Mouse (Mus musculus): ENCODE measurements at regions not wholly inside any gene's neighbourhood (a gene's known extent, or its start where the extent isn't known, plus 50 kb on each side); places are given as distances from the start of the nearest gene placed in this dataset.

DNA sequence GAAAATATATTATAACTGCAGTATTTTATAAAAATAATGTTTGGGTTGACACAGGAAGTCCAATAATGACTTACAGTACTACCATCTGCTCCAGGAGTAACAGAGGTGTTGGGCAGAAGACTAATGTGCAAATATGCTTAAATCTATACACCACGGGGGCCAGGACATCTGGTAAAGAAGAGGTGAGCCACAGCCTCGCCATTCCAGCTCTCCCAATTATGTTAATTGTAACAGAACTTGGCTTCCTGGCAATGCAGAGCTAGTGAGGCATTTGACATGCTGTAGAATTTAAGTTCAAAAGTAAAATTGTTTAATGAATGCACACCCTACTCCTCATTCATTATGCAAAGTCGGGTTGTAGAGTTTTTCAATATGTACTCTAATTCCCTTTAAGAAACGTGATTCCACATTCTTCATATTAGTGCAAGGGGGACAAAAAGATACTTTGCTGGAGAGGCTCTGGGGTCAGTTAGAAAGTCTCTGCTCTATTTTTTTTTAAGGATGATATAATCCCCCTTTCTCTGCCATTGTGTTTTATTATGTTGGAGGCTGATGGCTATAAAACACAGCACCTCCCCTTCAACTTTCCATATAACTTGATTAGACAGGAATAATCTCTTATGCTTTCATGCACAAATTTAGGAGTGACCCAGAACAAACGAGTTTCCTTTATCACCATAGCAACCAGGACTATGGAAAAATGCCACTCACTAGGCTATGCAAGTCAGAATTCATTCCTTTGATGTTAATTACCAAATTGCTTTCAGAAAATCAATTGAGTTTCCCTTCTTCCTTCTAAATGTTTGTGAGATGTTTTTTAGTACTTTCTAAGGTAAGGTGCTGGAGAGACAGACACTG, 188.8 kb upstream of the Tenm2 start:
- ATAC-seq (ENCODE audit: insufficient number of reproducible peaks, low FRiP score, low TSS enrichment, low read depth) = no peak
- Histone ChIP-seq H3K9me3 (ENCODE audit: control insufficient read depth, low read length) (no peaks in the 10 kb centered on the region), H3K9ac (ENCODE audit: low read length) (no peak overlapping the region), H3K4me2 (ENCODE audit: low read depth, severe bottlenecking) (no peak overlapping the region), H3K4me1 (ENCODE audit: control insufficient read depth, insufficient read depth, low read length) (no peaks in the 10 kb centered on the region), H3K27ac (replicated peaks; ENCODE audit: low read depth, low read length) (no peak overlapping the region), H3K36me3 (ENCODE audit: control insufficient read depth, insufficient read depth, low read length) (no peaks in the 10 kb centered on the region), H3K4me3 (ENCODE audit: low read depth, low read length) (no peak overlapping the region), H3K27me3 (ENCODE audit: control insufficient read depth, insufficient read depth, low read length) (no peaks in the 10 kb centered on the region)
- DNase-seq (ENCODE audit: low spot score) = no peak
- 49% methylated on average over 5 of the region's 5 CpGs for WGBS

DNA sequence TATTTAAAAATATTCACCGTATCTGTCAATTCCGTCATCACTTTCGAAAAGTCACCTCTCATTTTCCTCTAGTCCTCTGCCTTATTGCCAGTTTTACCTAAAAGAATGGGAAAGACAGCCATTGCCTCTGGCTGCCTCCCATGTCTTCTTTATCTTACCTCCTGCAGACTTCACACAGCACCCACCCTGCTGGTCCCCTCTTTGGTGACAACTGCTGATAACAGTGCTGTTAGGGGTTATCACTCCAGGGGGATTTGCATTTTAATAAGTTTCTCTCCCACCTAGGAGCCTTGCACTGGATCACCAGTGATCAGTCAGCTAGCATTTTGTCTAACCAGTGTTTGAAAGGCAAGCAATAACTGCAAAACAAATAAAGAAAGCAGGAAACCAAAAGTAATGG, 177.1 kb upstream of the Tenm2 start:
- no peak overlapping the region for H3K4me3 ChIP-seq (ENCODE audit: low read depth, low read length)
- no peak overlapping the region for H3K27ac ChIP-seq (replicated peaks; ENCODE audit: low read depth, low read length)
- DNase-seq (ENCODE audit: low spot score) (no peak), ATAC-seq (ENCODE audit: insufficient number of reproducible peaks, low FRiP score, low TSS enrichment, low read depth) (no peak)
- WGBS = 76% methylated on average over 3 of the region's 3 CpGs
- H3K36me3 ChIP-seq (ENCODE audit: control insufficient read depth, insufficient read depth, low read length) = no peaks in the 10 kb centered on the region
- H3K9ac ChIP-seq (ENCODE audit: low read length) = no peak overlapping the region
- H3K9me3 ChIP-seq (ENCODE audit: control insufficient read depth, low read length) = no peaks in the 10 kb centered on the region
- H3K4me2 ChIP-seq (ENCODE audit: low read depth, severe bottlenecking) = no peak overlapping the region
- no peaks in the 10 kb centered on the region for H3K4me1 ChIP-seq (ENCODE audit: control insufficient read depth, insufficient read depth, low read length)
- H3K27me3 ChIP-seq (ENCODE audit: control insufficient read depth, insufficient read depth, low read length) = no peaks in the 10 kb centered on the region

DNA sequence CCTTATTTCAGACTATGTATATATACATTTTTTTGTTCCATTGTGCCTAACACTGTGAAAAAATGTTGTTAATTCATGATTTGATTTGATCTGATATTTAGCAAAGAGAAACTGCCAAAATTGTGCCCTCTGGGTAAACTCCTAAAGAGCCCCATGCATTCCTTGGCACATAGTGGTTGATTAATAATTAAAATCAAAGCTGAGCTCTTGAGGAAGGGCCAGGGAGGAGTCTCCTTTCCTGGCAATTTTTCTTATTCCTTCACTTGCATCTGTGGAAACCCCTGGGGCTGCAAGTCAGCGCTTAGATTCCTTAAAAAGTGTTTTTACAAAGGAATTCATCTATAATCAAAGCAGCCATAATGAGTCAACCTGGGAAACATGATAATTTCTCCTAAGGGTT, 132.2 kb upstream of the Tenm2 start:
- no peaks in the 10 kb centered on the region for H3K27me3 ChIP-seq (ENCODE audit: control insufficient read depth, insufficient read depth, low read length)
- WGBS = 73% methylated on average over 1 of the region's 1 CpGs

DNA sequence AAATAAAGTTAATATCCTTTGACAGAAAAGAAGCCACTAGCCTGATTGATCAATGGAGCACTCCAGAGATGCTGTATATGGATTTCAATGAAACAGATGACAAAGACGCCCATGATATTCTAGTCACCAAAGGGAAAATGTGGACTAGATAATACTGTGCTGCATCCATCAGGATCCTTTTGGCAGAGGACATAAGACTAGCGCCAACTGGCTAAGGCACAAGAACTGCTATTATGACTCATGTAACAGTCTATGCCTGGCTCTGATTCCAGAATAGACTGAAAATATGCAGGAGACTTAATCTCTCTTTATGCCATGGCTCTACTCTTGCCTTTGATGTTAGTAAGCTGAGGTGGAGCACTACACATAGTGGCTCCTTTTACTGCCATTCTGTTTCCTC, 128.7 kb upstream of the Tenm2 start:
- Histone ChIP-seq H3K36me3 (ENCODE audit: control insufficient read depth, insufficient read depth, low read length) (no peaks in the 10 kb centered on the region), H3K27me3 (ENCODE audit: control insufficient read depth, insufficient read depth, low read length) (no peaks in the 10 kb centered on the region), H3K27ac (replicated peaks; ENCODE audit: low read depth, low read length) (no peak overlapping the region), H3K9ac (ENCODE audit: low read length) (no peak overlapping the region), H3K4me1 (ENCODE audit: control insufficient read depth, insufficient read depth, low read length) (no peaks in the 10 kb centered on the region), H3K9me3 (ENCODE audit: control insufficient read depth, low read length) (no peaks in the 10 kb centered on the region), H3K4me2 (ENCODE audit: low read depth, severe bottlenecking) (no peak overlapping the region), H3K4me3 (ENCODE audit: low read depth, low read length) (no peak overlapping the region)
- ATAC-seq (ENCODE audit: insufficient number of reproducible peaks, low FRiP score, low TSS enrichment, low read depth) = no peak
- no peak for DNase-seq (ENCODE audit: low spot score)
- WGBS = 84% methylated on average over 2 of the region's 2 CpGs

More for the DNA sequence above, 132.2 kb upstream of the Tenm2 start:
- Histone ChIP-seq H3K36me3 (ENCODE audit: control insufficient read depth, insufficient read depth, low read length) (no peaks in the 10 kb centered on the region), H3K4me1 (ENCODE audit: control insufficient read depth, insufficient read depth, low read length) (no peaks in the 10 kb centered on the region), H3K4me2 (ENCODE audit: low read depth, severe bottlenecking) (no peak overlapping the region), H3K4me3 (ENCODE audit: low read depth, low read length) (no peak overlapping the region), H3K27ac (replicated peaks; ENCODE audit: low read depth, low read length) (no peak overlapping the region), H3K9ac (ENCODE audit: low read length) (no peak overlapping the region), H3K9me3 (ENCODE audit: control insufficient read depth, low read length) (no peaks in the 10 kb centered on the region)
- no peak for ATAC-seq (ENCODE audit: insufficient number of reproducible peaks, low FRiP score, low TSS enrichment, low read depth)
- no peak for DNase-seq (ENCODE audit: low spot score)

DNA sequence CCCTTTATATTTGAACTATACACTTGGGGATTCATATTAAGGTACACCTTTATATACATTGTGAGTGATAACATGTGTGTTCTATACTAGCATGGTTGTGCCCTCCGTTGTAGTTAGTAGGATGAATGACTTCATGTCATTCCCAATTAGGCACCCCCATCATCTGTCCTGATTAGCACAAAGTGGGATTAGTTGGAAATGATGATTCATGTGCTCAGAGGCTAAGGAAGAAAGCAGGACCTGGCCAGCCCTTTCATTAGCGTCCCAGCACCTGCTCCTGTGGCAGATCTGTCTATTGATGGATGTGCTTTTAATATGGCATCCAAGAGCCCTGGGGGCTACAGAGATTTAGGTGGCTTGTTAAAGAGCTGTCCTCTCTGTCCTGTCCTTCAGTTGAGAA, 119.3 kb upstream of the Tenm2 start:
- H3K9ac ChIP-seq (ENCODE audit: low read length) = no peak overlapping the region
- 42% methylated on average over 2 of the region's 2 CpGs for WGBS
- H3K9me3 ChIP-seq (ENCODE audit: control insufficient read depth, low read length) = no peaks in the 10 kb centered on the region
- DNase-seq (ENCODE audit: low spot score) = no peak
- H3K27me3 ChIP-seq (ENCODE audit: control insufficient read depth, insufficient read depth, low read length) = no peaks in the 10 kb centered on the region
- no peaks in the 10 kb centered on the region for H3K36me3 ChIP-seq (ENCODE audit: control insufficient read depth, insufficient read depth, low read length)
- H3K4me3 ChIP-seq (ENCODE audit: low read depth, low read length) = no peak overlapping the region
- no peak overlapping the region for H3K4me2 ChIP-seq (ENCODE audit: low read depth, severe bottlenecking)
- no peak for ATAC-seq (ENCODE audit: insufficient number of reproducible peaks, low FRiP score, low TSS enrichment, low read depth)
- no peaks in the 10 kb centered on the region for H3K4me1 ChIP-seq (ENCODE audit: control insufficient read depth, insufficient read depth, low read length)
- H3K27ac ChIP-seq (replicated peaks; ENCODE audit: low read depth, low read length) = no peak overlapping the region

DNA sequence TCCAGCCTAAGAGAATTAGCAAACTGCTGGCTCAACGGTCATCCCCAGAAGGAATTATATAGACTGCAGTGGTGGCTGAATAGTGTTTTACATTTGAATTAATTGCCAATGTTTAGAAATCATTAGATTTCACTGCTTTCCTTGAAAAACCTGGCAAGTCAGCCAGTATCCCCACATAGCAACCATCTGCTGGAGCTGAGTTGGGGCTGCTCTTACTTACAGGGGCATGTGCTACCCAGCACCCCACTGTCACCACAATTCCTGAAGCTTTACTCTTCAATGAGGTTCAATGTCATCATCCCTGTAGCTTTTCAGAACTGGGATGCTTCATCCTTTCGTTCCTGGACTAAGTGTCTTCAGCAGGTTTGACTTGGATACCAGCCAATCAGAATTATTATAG, 73.9 kb upstream of the Tenm2 start:
- DNase-seq (ENCODE audit: low spot score) (no peak), ATAC-seq (ENCODE audit: insufficient number of reproducible peaks, low FRiP score, low TSS enrichment, low read depth) (no peak)
- no peaks in the 10 kb centered on the region for H3K4me1 ChIP-seq (ENCODE audit: control insufficient read depth, insufficient read depth, low read length)
- no peaks in the 10 kb centered on the region for H3K9me3 ChIP-seq (ENCODE audit: control insufficient read depth, low read length)
- no peaks in the 10 kb centered on the region for H3K27me3 ChIP-seq (ENCODE audit: control insufficient read depth, insufficient read depth, low read length)
- H3K4me3 ChIP-seq (ENCODE audit: low read depth, low read length) = no peak overlapping the region
- WGBS = 92% methylated on average over 2 of the region's 2 CpGs
- no peak overlapping the region for H3K4me2 ChIP-seq (ENCODE audit: low read depth, severe bottlenecking)
- H3K27ac ChIP-seq (replicated peaks; ENCODE audit: low read depth, low read length) = no peak overlapping the region
- H3K36me3 ChIP-seq (ENCODE audit: control insufficient read depth, insufficient read depth, low read length) = no peaks in the 10 kb centered on the region
- no peak overlapping the region for H3K9ac ChIP-seq (ENCODE audit: low read length)

DNA sequence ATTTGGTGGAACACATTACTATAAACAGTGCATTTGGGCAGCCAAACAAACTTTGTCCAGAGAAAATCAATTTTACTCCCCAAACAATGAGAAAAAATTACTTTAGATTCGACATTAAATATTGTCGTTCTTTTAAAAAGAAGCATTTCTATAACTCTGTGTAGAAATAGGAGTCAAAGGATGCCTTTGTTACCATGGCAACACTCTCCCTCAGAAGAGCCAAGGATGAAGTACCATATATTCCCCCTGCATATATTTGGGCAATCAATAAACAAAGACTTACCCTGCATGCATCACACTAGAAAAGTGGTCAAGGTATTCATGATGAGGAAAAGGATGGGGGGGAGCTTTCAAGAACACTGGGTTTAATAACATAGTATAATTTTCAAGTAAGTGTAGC, 70.9 kb upstream of the Tenm2 start:
- H3K9ac ChIP-seq (ENCODE audit: low read length) = no peak overlapping the region
- H3K4me2 ChIP-seq (ENCODE audit: low read depth, severe bottlenecking) = no peak overlapping the region
- H3K36me3 ChIP-seq (ENCODE audit: control insufficient read depth, insufficient read depth, low read length) = no peaks in the 10 kb centered on the region
- ATAC-seq (ENCODE audit: insufficient number of reproducible peaks, low FRiP score, low TSS enrichment, low read depth) = no peak
- H3K4me3 ChIP-seq (ENCODE audit: low read depth, low read length) = no peak overlapping the region
- no peak overlapping the region for H3K27ac ChIP-seq (replicated peaks; ENCODE audit: low read depth, low read length)
- no peak for DNase-seq (ENCODE audit: low spot score)
- H3K4me1 ChIP-seq (ENCODE audit: control insufficient read depth, insufficient read depth, low read length) = no peaks in the 10 kb centered on the region
- WGBS = 88% methylated on average over 2 of the region's 2 CpGs
- no peaks in the 10 kb centered on the region for H3K9me3 ChIP-seq (ENCODE audit: control insufficient read depth, low read length)
- no peaks in the 10 kb centered on the region for H3K27me3 ChIP-seq (ENCODE audit: control insufficient read depth, insufficient read depth, low read length)

All from limb, embryonic 11.5 days (tissue).